Mouse (Mus musculus) lung, embryonic 14.5 days (tissue): Measurements from ENCODE around the gene Sparc. TPM values are rescaled to one million over a fixed set of nuclear protein-coding genes. Genes with fewer than 3 reads are reported as not detected.

Source experiments
- ATAC-seq: fragments of 200-750 bp; cut with Nextera tagmentation; 2 replicates; pipeline ENCODE4 v1.8.0; 2017; ENCODE audit warnings: mild to moderate bottlenecking, moderate TSS enrichment, moderate library complexity; ENCODE audit not compliant: insufficient read depth
- DNase-seq: peaks from one replicate; pipeline ENCODE4 v3.0.0-alpha.2; 2015
- H3K27ac ChIP-seq: fragments of 300-500 bp; sonication (generic); 2 replicates; pipeline ENCODE4 v1.5.1; 2014; ENCODE audit warnings: low read depth, mild to moderate bottlenecking, moderate library complexity
- H3K27me3 ChIP-seq: fragments of 300-500 bp; sonication (generic); 2 replicates; pipeline ENCODE4 v1.6.1; 2014; ENCODE audit warnings: low read length, control low read depth; ENCODE audit not compliant: insufficient read depth
- H3K36me3 ChIP-seq: fragments of 300-500 bp; sonication (generic); 2 replicates; pipeline ENCODE4 v1.6.1; 2014; ENCODE audit warnings: control low read depth; ENCODE audit not compliant: insufficient read depth
- H3K4me1 ChIP-seq: fragments of 300-500 bp; sonication (generic); 2 replicates; pipeline ENCODE4 v1.6.1; 2014; ENCODE audit warnings: antibody characterized with exemption, control low read depth; ENCODE audit not compliant: insufficient read depth
- H3K4me2 ChIP-seq: fragments of 300-500 bp; sonication (generic); 2 replicates; pipeline ENCODE4 v1.6.1; 2014; ENCODE audit warnings: mild to moderate bottlenecking
- H3K4me3 ChIP-seq: fragments of 300-500 bp; sonication (generic); 2 replicates; pipeline ENCODE4 v1.5.1; 2014; ENCODE audit warnings: low read depth, low read length
- H3K9ac ChIP-seq: fragments of 300-500 bp; sonication (generic); 2 replicates; pipeline ENCODE4 v1.6.1; 2014
- H3K9me3 ChIP-seq: fragments of 300-500 bp; sonication (generic); 2 replicates; pipeline ENCODE4 v1.6.1; 2016; ENCODE audit warnings: low read depth, low read length, control low read depth
- CTCF ChIP-seq: IDR thresholded peaks from 2 replicates; pipeline ENCODE4 v1.5.1; 2016; ENCODE audit warnings: antibody characterized with exemption, low read depth
- WGBS: fragments of 180-500 bp; shearing (Covaris S2); extraction: QIAGEN DNeasy Blood & Tissue Kit; methylation state at CpG from one replicate; pipeline ENCODE4 v1.1.7; 2014; 5-methylcytosine and 5-hydroxymethylcytosine counted together
- polyA plus RNA-seq: library from polyadenylated mRNA; unstranded; fragments of >200 nt; fragmentation: Nextera tagmentation; extraction: Ambion mirVana; gene quantifications from 2 replicates; pipeline ENCODE4 v1.2.1, GENCODE M21; 2014

Sparc gene
- polyA plus RNA-seq, 1 experiment from 2014 or later = 1,429 TPM

DNA sequence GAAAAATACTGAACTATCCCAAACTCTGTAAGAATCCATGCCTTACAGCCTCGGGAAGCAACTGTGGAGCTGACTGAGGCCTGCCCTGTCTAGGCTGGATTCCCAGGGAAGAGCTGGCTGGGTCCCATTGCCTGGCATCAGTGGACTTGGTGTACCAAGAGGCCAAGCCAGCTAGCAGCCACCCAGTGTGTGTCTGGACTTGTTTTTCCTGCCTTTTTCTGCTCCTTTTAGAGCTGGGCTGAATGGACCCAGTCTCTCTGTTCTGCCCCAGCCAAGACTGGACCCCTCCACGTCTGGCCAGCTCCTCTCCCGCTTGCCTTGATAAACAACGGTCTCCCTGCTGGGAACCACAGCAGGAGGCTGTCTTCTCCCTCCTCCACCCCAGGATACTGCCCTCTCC is 15.0 kb upstream of the Sparc start:
- 40% methylated on average over 4 of the region's 4 CpGs for WGBS
- DNase-seq (no peak), ATAC-seq (no peak)
- no peaks in the 10 kb centered on the region for H3K9me3 ChIP-seq
- no peak overlapping the region for H3K4me2 ChIP-seq
- no peaks in the 10 kb centered on the region for H3K36me3 ChIP-seq
- H3K27ac ChIP-seq = no peak overlapping the region
- H3K4me1 ChIP-seq = no peaks in the 10 kb centered on the region
- no peak overlapping the region for H3K4me3 ChIP-seq
- no peak for TF ChIP-seq CTCF
- H3K27me3 ChIP-seq = no peaks in the 10 kb centered on the region
- H3K9ac ChIP-seq = no peak overlapping the region

DNA sequence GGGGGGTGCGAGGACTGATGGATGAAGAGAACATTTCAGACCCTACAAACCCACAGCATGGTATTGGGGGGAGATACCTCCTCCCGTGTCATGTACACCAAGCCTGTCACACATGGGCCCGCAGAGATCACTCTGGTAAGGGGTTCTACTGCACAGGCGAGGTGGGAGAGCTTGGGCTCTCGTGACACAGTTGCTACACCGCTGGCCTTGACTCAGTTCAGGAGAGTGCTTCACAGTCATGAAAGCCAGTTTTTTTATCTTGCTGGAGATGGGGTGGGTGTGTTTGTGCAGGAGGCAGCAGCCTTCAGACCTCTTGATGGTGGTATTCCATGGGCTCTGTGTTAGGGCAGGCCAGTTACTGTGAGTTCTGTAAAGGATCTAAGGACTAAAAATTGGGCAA is 13.1 kb upstream of the Sparc start:
- peak; percentile 41; the same call in 1 of the 2 replicates for ATAC-seq
- DNase-seq = no peak
- H3K4me1 ChIP-seq = no peaks in the 10 kb centered on the region
- H3K27me3 ChIP-seq = no peaks in the 10 kb centered on the region
- 77% methylated on average over 6 of the region's 6 CpGs for WGBS
- H3K9ac ChIP-seq = no peak overlapping the region
- no peak for TF ChIP-seq CTCF
- H3K4me2 ChIP-seq = no peak overlapping the region
- H3K36me3 ChIP-seq = no peaks in the 10 kb centered on the region
- H3K4me3 ChIP-seq = no peak overlapping the region
- H3K9me3 ChIP-seq = no peaks in the 10 kb centered on the region
- no peak overlapping the region for H3K27ac ChIP-seq

- TF ChIP-seq CTCF = no peak
- H3K36me3 ChIP-seq = no peaks in the 10 kb centered on the region
- H3K27ac ChIP-seq = peak overlapping the region; percentile 69; the same call in 1 of the 2 replicates
- H3K9ac ChIP-seq = no peak overlapping the region
- no peak for ATAC-seq
- no peaks in the 10 kb centered on the region for H3K27me3 ChIP-seq
- peak; percentile 60 for DNase-seq
- no peak overlapping the region for H3K4me3 ChIP-seq
- H3K9me3 ChIP-seq = no peaks in the 10 kb centered on the region
- WGBS = 13% methylated on average over 3 of the region's 3 CpGs
- H3K4me1 ChIP-seq = peaks cover 3% of the 10 kb centered on the region; the same call in 1 of the 2 replicates
- no peak overlapping the region for H3K4me2 ChIP-seq
These were observed 10.0 kb upstream of the Sparc start for GRCm38 (mm10) chr11:55432981-55433380.

GRCm38 (mm10) chr11:55429973-55430372 is 7.0 kb upstream of the Sparc start:
- ATAC-seq (no peak), DNase-seq (no peak)
- Histone ChIP-seq H3K9me3 (no peaks in the 10 kb centered on the region), H3K4me1 (peaks cover 5% of the 10 kb centered on the region; the same call in 1 of the 2 replicates), H3K27me3 (no peaks in the 10 kb centered on the region), H3K4me2 (no peak overlapping the region), H3K27ac (no peak overlapping the region), H3K4me3 (no peak overlapping the region), H3K36me3 (no peaks in the 10 kb centered on the region), H3K9ac (no peak overlapping the region)
- no peak for TF ChIP-seq CTCF
- 83% methylated on average over 2 of the region's 2 CpGs for WGBS

- Histone ChIP-seq H3K9ac (peak overlapping the region; percentile 48), H3K4me3 (no peak overlapping the region), H3K9me3 (no peaks in the 10 kb centered on the region), H3K36me3 (no peaks in the 10 kb centered on the region), H3K4me1 (peaks cover 21% of the 10 kb centered on the region), H3K27ac (peak overlapping the region; percentile 98), H3K4me2 (peak overlapping the region; percentile 16), H3K27me3 (no peaks in the 10 kb centered on the region)
- whole genome bisulfite sequencing = 22% methylated on average over 16 of the region's 16 CpGs
- DNase-seq (peak; percentile 98), ATAC-seq (peak; percentile 96)
- no peak for TF ChIP-seq CTCF
These were observed 5.4 kb upstream of the Sparc start for GRCm38 (mm10) chr11:55428186-55429012.

DNA sequence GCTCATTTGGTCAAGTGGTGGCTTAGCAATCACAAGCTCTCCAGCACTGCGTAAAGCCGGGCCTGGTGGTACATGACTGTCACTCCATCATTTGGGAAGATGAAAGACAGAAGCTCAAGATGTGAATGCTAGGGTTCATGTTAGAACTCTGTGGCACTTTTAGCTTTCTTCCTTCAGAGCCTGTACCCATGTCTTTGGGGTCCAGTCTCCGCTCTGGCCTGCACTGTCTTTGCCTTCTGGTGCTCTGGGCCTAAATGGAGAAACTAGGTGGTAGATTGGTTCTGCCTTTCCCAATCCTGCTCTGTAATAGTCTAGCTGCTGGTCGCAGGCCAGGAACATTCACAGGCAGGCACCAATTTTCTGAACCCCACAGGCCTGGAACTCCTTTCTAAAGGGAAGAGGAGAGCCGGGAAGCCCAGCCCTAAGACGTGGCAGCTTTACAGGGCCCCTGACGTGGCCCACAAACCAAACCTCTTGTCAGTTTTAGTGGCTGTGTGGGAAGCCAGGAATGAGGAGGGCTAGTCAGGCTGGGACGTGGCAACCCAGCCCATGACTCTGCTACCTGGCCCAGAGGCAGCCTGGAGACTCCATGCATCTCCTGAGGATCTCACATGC is 1.9 kb upstream of the Sparc start:
- no peak for TF ChIP-seq CTCF
- peaks cover 31% of the 10 kb centered on the region for H3K4me1 ChIP-seq

DNA sequence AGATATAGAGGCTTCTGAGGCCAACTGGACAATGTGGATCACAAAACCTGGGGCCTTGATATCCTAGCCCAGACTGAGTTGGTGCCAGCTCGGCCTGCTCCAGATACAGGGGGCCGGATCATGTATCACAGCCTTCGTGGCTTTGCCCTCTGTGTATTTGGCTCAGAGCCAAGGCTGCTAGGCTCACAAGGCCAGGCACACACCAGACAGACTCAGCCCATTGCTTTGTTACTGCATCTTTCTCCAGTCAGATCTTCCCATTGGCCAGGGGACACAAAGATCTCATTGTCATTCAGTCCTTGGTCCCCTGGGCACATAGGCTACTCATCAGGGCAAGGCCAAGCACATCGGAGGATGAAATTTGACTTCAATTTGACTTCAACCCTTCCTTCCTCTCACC is 773 bp upstream of the Sparc start:
- no peaks in the 10 kb centered on the region for H3K9me3 ChIP-seq
- H3K27ac ChIP-seq = peak overlapping the region; percentile 77
- DNase-seq (peak; percentile 81), ATAC-seq (no peak)
- peaks cover 31% of the 10 kb centered on the region for H3K4me1 ChIP-seq
- no peak overlapping the region for H3K4me3 ChIP-seq
- H3K36me3 ChIP-seq = no peaks in the 10 kb centered on the region
- TF ChIP-seq CTCF = no peak
- no peaks in the 10 kb centered on the region for H3K27me3 ChIP-seq
- no peak overlapping the region for H3K9ac ChIP-seq
- no peak overlapping the region for H3K4me2 ChIP-seq
- WGBS = 15% methylated on average over 4 of the region's 4 CpGs

More for the DNA sequence above, 1.9 kb upstream of the Sparc start:
- no peak overlapping the region for H3K9ac ChIP-seq
- H3K27ac ChIP-seq = peak overlapping the region; percentile 77; the same call in 1 of the 2 replicates
- ATAC-seq (no peak), DNase-seq (no peak)
- no peaks in the 10 kb centered on the region for H3K27me3 ChIP-seq
- no peaks in the 10 kb centered on the region for H3K36me3 ChIP-seq
- no peak overlapping the region for H3K4me3 ChIP-seq
- no peaks in the 10 kb centered on the region for H3K9me3 ChIP-seq
- H3K4me2 ChIP-seq = no peak overlapping the region
- WGBS = 68% methylated on average over 8 of the region's 8 CpGs
